Mouse (Mus musculus): ENCODE results near the gene Smg5. TPM values are rescaled to one million over a fixed set of nuclear protein-coding genes. Genes with fewer than 3 reads are reported as not detected.
"Not testable (repeated sequence)": the region's sequence is repeated elsewhere in the genome, so short reads cannot be mapped to it uniquely, and the experiment has no call there.

Gene Smg5
- total RNA-seq, 4 experiments from 2014 or later, result 48.2 to 66.6 (median 55.9) TPM

- DNase-seq, result peak; percentile 61
These were observed 18.5 kb downstream of the Smg5 start for GRCm38 (mm10) chr3:88354396-88355165.

- DNase-seq, result no peak
These were observed 23.5 kb downstream of the Smg5 start for GRCm38 (mm10) chr3:88359584-88359983.

GRCm38 (mm10) chr3:88359989-88360388, 23.9 kb downstream of the Smg5 start:
- DNase-seq, result no peak

GRCm38 (mm10) chr3:88361096-88361495, 25.0 kb downstream of the Smg5 start:
- DNase-seq, result no peak

GRCm38 (mm10) chr3:88361612-88362313, 25.7 kb downstream of the Smg5 start:
- no peak for DNase-seq

- no peak for DNase-seq
These were observed 27.6 kb downstream of the Smg5 start for GRCm38 (mm10) chr3:88363700-88364099.

- DNase-seq, result peak; percentile 37
These were observed 28.3 kb downstream of the Smg5 start, which contains the start of gene Paqr6 for GRCm38 (mm10) chr3:88364337-88364736. Paqr6 (plus strand) TSS chr3:88364584.

GRCm38 (mm10) chr3:88365705-88366361, 29.8 kb downstream of the Smg5 start:
- DNase-seq, result no peak

- DNase-seq, result not testable (repeated sequence)
These were observed 30.9 kb downstream of the Smg5 start for GRCm38 (mm10) chr3:88366830-88367428.

- not testable (repeated sequence) for DNase-seq
These were observed 31.5 kb downstream of the Smg5 start for GRCm38 (mm10) chr3:88367517-88367916.

GRCm38 (mm10) chr3:88368511-88368910, 32.5 kb downstream of the Smg5 start:
- not testable (repeated sequence) for DNase-seq

- not testable (repeated sequence) for DNase-seq
These were observed 36.6 kb downstream of the Smg5 start, which contains the start of gene Bglap3 for GRCm38 (mm10) chr3:88372643-88373042. Bglap3 (minus strand) TSS chr3:88372743.

- not testable (repeated sequence) for DNase-seq
These were observed 39.9 kb downstream of the Smg5 start for GRCm38 (mm10) chr3:88375750-88376626.

- not testable (repeated sequence) for DNase-seq
These were observed 40.6 kb downstream of the Smg5 start for GRCm38 (mm10) chr3:88376644-88377043.

GRCm38 (mm10) chr3:88378599-88378998, 42.5 kb downstream of the Smg5 start, which contains the start of gene Bglap2:
Bglap2 (minus strand) TSS chr3:88378699.
- DNase-seq, result not testable (repeated sequence)

- not testable (repeated sequence) for DNase-seq
These were observed 45.6 kb downstream of the Smg5 start for GRCm38 (mm10) chr3:88381389-88382315.

GRCm38 (mm10) chr3:88382383-88382782, 46.3 kb downstream of the Smg5 start:
- DNase-seq, result not testable (repeated sequence)

GRCm38 (mm10) chr3:88384364-88384763, 48.3 kb downstream of the Smg5 start, which contains the start of gene Bglap:
Bglap (minus strand) TSS chr3:88384464.
- DNase-seq, result no peak

GRCm38 (mm10) chr3:88393776-88394375, 57.8 kb downstream of the Smg5 start:
- DNase-seq, result no peak

- DNase-seq, result no peak
These were observed 59.2 kb downstream of the Smg5 start for GRCm38 (mm10) chr3:88395288-88395687.

All from adrenal gland, adult 8-10 months (tissue).